In the genomic region with DNA sequence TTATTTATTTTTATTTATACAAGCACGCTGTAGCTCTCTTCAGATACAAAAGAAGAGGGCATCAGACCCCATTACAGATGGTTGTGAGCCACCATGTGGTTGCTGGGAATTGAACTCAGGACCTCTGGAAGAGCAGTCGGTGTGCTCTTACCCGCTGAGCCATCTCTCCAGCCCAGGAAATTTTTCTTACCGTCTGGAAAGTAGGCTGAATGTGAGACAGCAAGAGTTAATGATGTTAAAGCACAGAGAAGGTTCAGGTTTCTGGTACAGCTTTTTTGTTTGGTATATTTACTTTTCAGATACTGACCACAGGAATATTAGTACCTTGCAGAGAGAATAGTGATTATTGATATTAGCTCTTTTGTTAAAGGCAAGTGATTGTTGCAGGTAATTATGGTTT, we compare ENCODE assay signal across 12 mouse cellular contexts. TPM values are rescaled to one million over a fixed set of nuclear protein-coding genes. Genes with fewer than 3 reads are reported as not detected.
DNase-seq lines count a peak whose midpoint lies in the region; ATAC-seq lines count a peak whose summit lies in the region.
"Had no signal": no experiment of that assay in that cellular context is flagged by ENCODE, and none has a peak within 500 bp of the region (broad histone marks: within the 10 kb centered on the region; RNA-seq: fewer than 3 reads in every experiment).

No protein-coding gene starts in this region.

- H3K4me3 ChIP-seq in heart, embryonic 14.5 days (ENCODE audit: control insufficient read depth in 1 of 2, insufficient read depth in 1 of 2, low read depth in 1 of 2, low read length in 2 of 2), result no peak overlapping the region
- H3K4me3 ChIP-seq in neural tube, embryonic 12.5 days, result no peak overlapping the region
- peak overlapping the region; percentile 83; the same call in 1 of the 2 replicates for H3K4me3 ChIP-seq in midbrain, embryonic 10.5 days

- DNase-seq in heart, postnatal 10 days, result no peak
- no peak for DNase-seq in neural tube, embryonic 10.5 days (ENCODE audit: extremely low spot score, low spot score)
- DNase-seq in midbrain, embryonic 10.5 days (ENCODE audit: low spot score), result no peak
- DNase-seq in right cerebral cortex, adult 18-20 months, result no peak
- DNase-seq in gastrocnemius, postnatal 36 days, result no peak
- DNase-seq in thymus, postnatal 4 days, result no peak
- DNase-seq: cerebellum, postnatal 10 days; kidney, postnatal 10 days; lung, adult 2 months; right cerebral cortex, postnatal 14 days had no signal

- H3K9ac ChIP-seq in heart, embryonic 14.5 days (ENCODE audit: low read length), result no peak overlapping the region
- H3K9ac ChIP-seq in neural tube, embryonic 12.5 days, result no peak overlapping the region

- H3K4me1 ChIP-seq in heart, embryonic 14.5 days (ENCODE audit: control insufficient read depth in 2 of 2, insufficient read depth in 2 of 2, low read length in 2 of 2), result peaks cover 4 to 13% of the 10 kb centered on the region in 2 experiments
- H3K4me1 ChIP-seq in neural tube, embryonic 12.5 days, result peaks cover 11% of the 10 kb centered on the region
- H3K4me1 ChIP-seq in midbrain, embryonic 10.5 days, result peaks cover 24% of the 10 kb centered on the region

- 73% methylated on average over 4 of the region's 4 CpGs for WGBS in heart, embryonic 14.5 days
- WGBS in neural tube, embryonic 12.5 days, result 73% methylated on average over 4 of the region's 4 CpGs
- 69% methylated on average over 4 of the region's 4 CpGs for WGBS in midbrain, embryonic 10.5 days

- intact Hi-C loops in heart, postnatal 10 days (cut with DNase I), result no loop called here
- intact Hi-C loops in gastrocnemius, postnatal 36 days (cut with DNase I), result no loop called here

- H3K27ac ChIP-seq in heart, embryonic 14.5 days (replicated peaks in 1 of 2; ENCODE audit: control insufficient read depth in 1 of 2, insufficient read depth in 1 of 2, low read depth in 2 of 2, low read length in 2 of 2), result no peak overlapping the region
- H3K27ac ChIP-seq in neural tube, embryonic 12.5 days, result no peak overlapping the region
- no peak overlapping the region for H3K27ac ChIP-seq in midbrain, embryonic 10.5 days (replicated peaks)

- H3K27me3 ChIP-seq in heart, embryonic 14.5 days (ENCODE audit: control insufficient read depth, insufficient read depth, low read length), result no peaks in the 10 kb centered on the region
- H3K27me3 ChIP-seq in neural tube, embryonic 12.5 days (replicated peaks), result no peaks in the 10 kb centered on the region
- no peaks in the 10 kb centered on the region for H3K27me3 ChIP-seq in midbrain, embryonic 10.5 days (ENCODE audit: low read depth, poor library complexity, severe bottlenecking)

- H3K36me3 ChIP-seq in heart, embryonic 14.5 days (ENCODE audit: control insufficient read depth, insufficient read depth, low read length), result peaks cover 12% of the 10 kb centered on the region
- H3K36me3 ChIP-seq in neural tube, embryonic 12.5 days, result no peaks in the 10 kb centered on the region
- peaks cover 33% of the 10 kb centered on the region for H3K36me3 ChIP-seq in midbrain, embryonic 10.5 days

- ATAC-seq in heart, embryonic 14.5 days (ENCODE audit: insufficient number of reproducible peaks, insufficient read depth, low FRiP score, low read depth), result no peak
- ATAC-seq in neural tube, embryonic 12.5 days (ENCODE audit: low FRiP score, low read depth), result no peak

- peak overlapping the region; percentile 91; the same call in 1 of the 2 replicates for H3K4me2 ChIP-seq in heart, embryonic 14.5 days (ENCODE audit: low read length)
- peak overlapping the region; percentile 89 for H3K4me2 ChIP-seq in neural tube, embryonic 12.5 days (replicated peaks)

- H3K9me3 ChIP-seq in heart, embryonic 14.5 days (ENCODE audit: control insufficient read depth, low read length), result no peaks in the 10 kb centered on the region
- H3K9me3 ChIP-seq in neural tube, embryonic 12.5 days, result no peaks in the 10 kb centered on the region
- H3K9me3 ChIP-seq in midbrain, embryonic 10.5 days (replicated peaks), result no peaks in the 10 kb centered on the region

RNA-seq across cellular contexts. Expression of gene Pten, which starts 3.9 kb away (rescaled TPM):
- polyA plus RNA-seq in heart, embryonic 14.5 days (2014; fragmentation: Nextera tagmentation; extraction: Ambion mirVana), result 7.7 and 10.8 TPM in 2 replicates
- 10 to 100 TPM; 52.7 to 60.3 TPM for total RNA-seq in heart, postnatal 10 days (2021)
- polyA plus RNA-seq in neural tube, embryonic 12.5 days (2016; fragmentation: Nextera tagmentation; extraction: Ambion mirVana), result 11.7 and 12.2 TPM in 2 replicates
- 6.8 and 7.6 TPM in 2 replicates for polyA plus RNA-seq in midbrain, embryonic 10.5 days (2016; fragmentation: Nextera tagmentation; extraction: Ambion mirVana)
- 10 to 100 TPM; 31.3 to 32.0 TPM for total RNA-seq in gastrocnemius, postnatal 36 days (2021)

RNA-seq across cellular contexts. Expression of gene Atad1, which starts 21.6 kb away (rescaled TPM):
- polyA plus RNA-seq in heart, embryonic 14.5 days (2014; fragmentation: Nextera tagmentation; extraction: Ambion mirVana), result 65.0 and 71.8 TPM in 2 replicates
- total RNA-seq in heart, postnatal 10 days (2021), result 10 to 100 TPM; 81.6 to 82.3 TPM
- 97.0 and 101 TPM in 2 replicates for polyA plus RNA-seq in neural tube, embryonic 12.5 days (2016; fragmentation: Nextera tagmentation; extraction: Ambion mirVana)
- 78.0 and 84.4 TPM in 2 replicates for polyA plus RNA-seq in midbrain, embryonic 10.5 days (2016; fragmentation: Nextera tagmentation; extraction: Ambion mirVana)
- 10 to 100 TPM; 50.7 to 53.3 TPM for total RNA-seq in gastrocnemius, postnatal 36 days (2021)
